ENCODE assay signal across 9 mouse cellular contexts in genomic region chr1:58794705-58795104, GRCm38 (mm10). TPM values are rescaled to one million over a fixed set of nuclear protein-coding genes. Genes with fewer than 3 reads are reported as not detected.
DNase-seq lines count a peak whose midpoint lies in the region; ATAC-seq and TF ChIP-seq lines count a peak whose summit lies in the region.
"Had no signal": no experiment of that assay in that cellular context is flagged by ENCODE, and none has a peak within 500 bp of the region (broad histone marks: within the 10 kb centered on the region; RNA-seq: fewer than 3 reads in every experiment).

No protein-coding gene starts in this region.

- no peak overlapping the region; the same call in 1 of the 2 replicates for H3K9ac ChIP-seq in kidney, embryonic 15.5 days
- peak overlapping the region; percentile 81; the same call in 1 of the 2 replicates for H3K9ac ChIP-seq in liver, embryonic 15.5 days

- H3K36me3 ChIP-seq in kidney, embryonic 15.5 days, result peaks cover 9% of the 10 kb centered on the region
- peaks cover 9% of the 10 kb centered on the region for H3K36me3 ChIP-seq in liver, embryonic 15.5 days (replicated peaks)

- peaks cover 17% of the 10 kb centered on the region for H3K4me1 ChIP-seq in kidney, embryonic 15.5 days
- H3K4me1 ChIP-seq in bone marrow, adult 2 months (ENCODE audit: control insufficient read depth, insufficient read depth, low read length), result no peaks in the 10 kb centered on the region; the same call in 1 of the 2 replicates
- peaks cover 5% of the 10 kb centered on the region; the same call in 1 of the 2 replicates for H3K4me1 ChIP-seq in embryonic fibroblast, embryonic 13.5 days (ENCODE audit: control insufficient read depth, insufficient read depth, low read length)
- peaks cover 29% of the 10 kb centered on the region for H3K4me1 ChIP-seq in liver, embryonic 15.5 days (replicated peaks)

- peak overlapping the region; percentile 57 for H3K4me3 ChIP-seq in kidney, embryonic 15.5 days (replicated peaks)
- no peak overlapping the region for H3K4me3 ChIP-seq in bone marrow, adult 2 months (replicated peaks; ENCODE audit: control insufficient read depth, low read depth, low read length)
- H3K4me3 ChIP-seq in embryonic fibroblast, embryonic 13.5 days (ENCODE audit: insufficient read depth, low read length), result no peak overlapping the region
- H3K4me3 ChIP-seq in liver, embryonic 15.5 days (replicated peaks), result peak overlapping the region; percentile 75

- peak overlapping the region; percentile 89 for H3K27ac ChIP-seq in kidney, embryonic 15.5 days
- peak overlapping the region; percentile 92; the same call in 1 of the 2 replicates for H3K27ac ChIP-seq in bone marrow, adult 2 months (ENCODE audit: control insufficient read depth, insufficient read depth, low read depth, low read length, poor library complexity)
- H3K27ac ChIP-seq in embryonic fibroblast, embryonic 13.5 days (ENCODE audit: insufficient read depth, low read length), result peak overlapping the region; percentile 41
- H3K27ac ChIP-seq in liver, embryonic 15.5 days (replicated peaks), result peak overlapping the region; percentile 83; the same call in 1 of the 2 replicates

- H3K4me2 ChIP-seq in kidney, embryonic 15.5 days, result peak overlapping the region; percentile 67
- peak overlapping the region; percentile 91 for H3K4me2 ChIP-seq in liver, embryonic 15.5 days

- WGBS in kidney, embryonic 15.5 days, result 49% methylated on average over 2 of the region's 2 CpGs
- WGBS in bone marrow, adult 2 months, result 42% methylated on average over 2 of the region's 2 CpGs
- WGBS in liver, embryonic 15.5 days (ENCODE audit: insufficient replicate concordance), result 37% methylated on average over 2 of the region's 2 CpGs

- no peaks in the 10 kb centered on the region for H3K27me3 ChIP-seq in kidney, embryonic 15.5 days
- H3K27me3 ChIP-seq in liver, embryonic 15.5 days, result no peaks in the 10 kb centered on the region

- no peak for DNase-seq in kidney, postnatal 14 days
- DNase-seq in layer of hippocampus, adult 8-10 months (ENCODE audit: low spot score in 2 of 2), result no peak
- DNase-seq in adrenal gland, adult 2 months, result no peak
- DNase-seq: cerebellum, adult 9-11 months; layer of hippocampus, postnatal 36 days had no signal

- H3K9me3 ChIP-seq in kidney, embryonic 15.5 days (replicated peaks), result no peaks in the 10 kb centered on the region; the same call in 1 of the 2 replicates
- H3K9me3 ChIP-seq in liver, embryonic 15.5 days (replicated peaks), result no peaks in the 10 kb centered on the region

- TF ChIP-seq POLR2A in bone marrow, adult 2 months (IDR thresholded peaks at IDR 0.05; ENCODE audit: borderline replicate concordance, control insufficient read depth, low read depth, low read length), result no peak
- no peak for TF ChIP-seq POLR2A in embryonic fibroblast, embryonic 13.5 days (IDR thresholded peaks at IDR 0.05; ENCODE audit: low read depth, low read length)

- TF ChIP-seq CTCF in bone marrow, adult 2 months (IDR thresholded peaks at IDR 0.05; ENCODE audit: control insufficient read depth, insufficient read depth, low read length), result no peak
- no peak for TF ChIP-seq CTCF in embryonic fibroblast, embryonic 13.5 days (IDR thresholded peaks at IDR 0.05; ENCODE audit: borderline replicate concordance, insufficient read depth, low read length)

- ATAC-seq in kidney, embryonic 15.5 days (replicated peaks; ENCODE audit: low FRiP score), result no peak
- peak; percentile 33; the same call in 1 of the 2 replicates for ATAC-seq in liver, embryonic 15.5 days (ENCODE audit: insufficient read depth)

RNA-seq across cellular contexts. Expression of gene Casp8, which starts 0.5 kb away (rescaled TPM):
- 41.3 and 41.8 TPM in 2 replicates for polyA plus RNA-seq in kidney, embryonic 15.5 days (2015; fragmentation: Nextera tagmentation; extraction: Ambion mirVana)
- 11.5 and 17.5 TPM in 2 replicates for polyA plus RNA-seq in bone marrow, adult 2 months (2011; ENCODE audit: insufficient read depth, insufficient read length, low replicate concordance, missing spikeins)
- 37.2 and 39.1 TPM in 2 replicates for polyA plus RNA-seq in embryonic fibroblast, embryonic 13.5 days (2011; ENCODE audit: insufficient read length, low read depth, missing spikeins)
- 13.7 and 13.8 TPM in 2 replicates for polyA plus RNA-seq in liver, embryonic 15.5 days (2015; fragmentation: Nextera tagmentation; extraction: Ambion mirVana)
- 1 to 10 TPM; 1.5 to 5.8 (median 4.7) TPM for total RNA-seq in layer of hippocampus, adult 8-10 months (2022)
- 10 to 100 TPM; 15.5 to 22.9 TPM for total RNA-seq in adrenal gland, adult 2 months (2021)
- polyA plus RNA-seq in adrenal gland, adult 2 months (2012; rRNA removed), result 0.74 and 0.89 TPM in 2 replicates

Comparison
In these comparisons a context has a peak if more than half of its experiments do, and no peak if none do; other contexts are left out.
1. H3K27ac ChIP-seq: peak in every context shown above with its lines; median percentile 92 in bone marrow, adult 2 months; 89 in kidney, embryonic 15.5 days; 83 in liver, embryonic 15.5 days; 41 in embryonic fibroblast, embryonic 13.5 days.
2. H3K4me3 ChIP-seq: peak in kidney, embryonic 15.5 days (single experiment) and liver, embryonic 15.5 days (single experiment); none in bone marrow, adult 2 months (single experiment) and embryonic fibroblast, embryonic 13.5 days (single experiment).